Mouse (Mus musculus) gastrocnemius, adult 2 months (tissue): Measurements from ENCODE around the gene Btg1. TPM values are rescaled to one million over a fixed set of nuclear protein-coding genes. Genes with fewer than 3 reads are reported as not detected.

Source experiments
- DNase-seq: peaks from one replicate; pipeline ENCODE4 v3.0.0; 2022
- H3K27ac ChIP-seq: fragments of 200-600 bp; 2 replicates; pipeline ENCODE4 v1.8.1; 2022; ENCODE audit warnings: mild to moderate bottlenecking
- H3K4me3 ChIP-seq: fragments of 200-600 bp; 2 replicates; pipeline ENCODE4 v1.8.1; 2022; ENCODE audit warnings: mild to moderate bottlenecking, moderate library complexity
- CTCF ChIP-seq: fragments of 200-600 bp; IDR thresholded peaks from 2 replicates; pipeline ENCODE4 v1.8.1; 2022; ENCODE audit warnings: antibody characterized with exemption, mild to moderate bottlenecking, moderate library complexity
- intact Hi-C: fragments of 180-260 bp; cut with DNase I; formaldehyde crosslinking; loops from one replicate; pipeline ENCODE4 v1.15.1; 2025
- total RNA-seq, 2 experiments: library from RNA; stranded (reverse); gene quantifications; 2 replicates each; pipeline ENCODE4 v1.2.3; 2021

Gene Btg1
- total RNA-seq, 2 experiments from 2014 or later, result 12.8 to 15.0 TPM

GRCm38 (mm10) chr10:96662976-96663375 is 46.2 kb downstream of the Btg1 start:
- H3K27ac ChIP-seq, result no peak overlapping the region
- TF ChIP-seq CTCF, result no peak
- intact Hi-C loops, result no loop called here
- DNase-seq, result no peak
- H3K4me3 ChIP-seq, result no peak overlapping the region

DNA sequence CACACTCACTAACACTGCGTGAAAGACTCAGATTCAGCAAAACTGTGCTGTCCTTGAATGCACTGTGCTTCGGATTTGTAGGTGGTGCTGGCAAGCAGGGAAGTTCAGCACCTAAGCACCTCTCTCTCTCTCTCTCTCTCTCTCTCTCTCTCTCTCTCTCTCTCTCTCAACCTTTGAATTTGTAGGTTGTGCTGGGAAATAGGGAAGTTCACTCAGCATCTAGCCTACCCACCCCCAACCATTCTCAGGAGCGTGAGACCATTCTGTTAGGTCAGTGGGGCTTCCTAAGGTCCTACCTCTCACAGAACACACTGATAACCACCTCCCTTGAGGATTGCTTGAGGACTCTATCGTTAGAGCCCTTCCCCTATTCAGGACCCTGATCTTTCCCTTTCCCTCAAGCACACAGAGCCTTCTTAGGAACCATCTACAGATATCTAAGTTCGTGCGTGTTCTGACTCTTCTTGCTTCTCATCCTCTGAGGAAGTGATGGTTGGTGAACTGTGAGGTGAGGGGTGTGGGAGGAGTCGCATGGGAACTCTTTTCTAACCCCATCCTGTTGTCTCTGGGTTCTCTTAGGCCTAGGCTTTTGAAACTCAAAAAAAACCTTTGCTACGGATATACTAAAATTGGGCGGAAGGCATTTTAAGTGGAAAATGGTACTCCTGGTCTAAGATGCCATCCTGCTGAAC is 47.1 kb downstream of the Btg1 start:
- no peak for DNase-seq
- H3K27ac ChIP-seq, result no peak overlapping the region
- intact Hi-C loops, result no loop called here
- H3K4me3 ChIP-seq, result no peak overlapping the region
- no peak for TF ChIP-seq CTCF
